Mouse (Mus musculus) forebrain, embryonic 12.5 days (tissue): ENCODE results near the gene Nbl1. TPM values are rescaled to one million over a fixed set of nuclear protein-coding genes. Genes with fewer than 3 reads are reported as not detected.

Source experiments
- ATAC-seq: fragments of 200-750 bp; cut with Nextera tagmentation; 2 replicates; pipeline ENCODE4 v1.8.0; 2017; ENCODE audit warnings: moderate TSS enrichment; ENCODE audit not compliant: low FRiP score
- H3K27ac ChIP-seq: fragments of 300-500 bp; sonication (generic); 2 replicates; pipeline ENCODE4 v1.5.1; 2016; ENCODE audit warnings: mild to moderate bottlenecking
- H3K27me3 ChIP-seq: fragments of 300-500 bp; sonication (generic); 2 replicates; pipeline ENCODE4 v1.6.1; 2016; ENCODE audit warnings: mild to moderate bottlenecking
- H3K36me3 ChIP-seq: fragments of 300-500 bp; sonication (generic); replicated peaks from 2 replicates; pipeline ENCODE4 v1.6.1; 2016; ENCODE audit warnings: mild to moderate bottlenecking
- H3K4me1 ChIP-seq: fragments of 300-500 bp; sonication (generic); 2 replicates; pipeline ENCODE4 v1.6.1; 2016
- H3K4me2 ChIP-seq: fragments of 300-500 bp; sonication (generic); 2 replicates; pipeline ENCODE4 v1.6.1; 2016; ENCODE audit warnings: mild to moderate bottlenecking, moderate library complexity
- H3K4me3 ChIP-seq: fragments of 300-500 bp; sonication (generic); replicated peaks from 2 replicates; pipeline ENCODE4 v1.5.1; 2016; ENCODE audit warnings: mild to moderate bottlenecking
- H3K9ac ChIP-seq: fragments of 300-500 bp; sonication (generic); 2 replicates; pipeline ENCODE4 v1.6.1; 2016; ENCODE audit warnings: mild to moderate bottlenecking
- H3K9me3 ChIP-seq: fragments of 300-500 bp; sonication (generic); 2 replicates; pipeline ENCODE4 v1.6.1; 2016
- WGBS: fragments of 180-500 bp; shearing (Covaris S2); methylation state at CpG from one replicate; pipeline ENCODE4 v1.1.7; 2016; 5-methylcytosine and 5-hydroxymethylcytosine counted together
- polyA plus RNA-seq: library from polyadenylated mRNA; unstranded; fragments of >200 nt; fragmentation: Nextera tagmentation; extraction: Ambion mirVana; gene quantifications from 2 replicates; pipeline ENCODE4 v1.2.1, GENCODE M21; 2016

The Nbl1 gene
- polyA plus RNA-seq, 1 experiment from 2014 or later, result 26.7 TPM

- no peak overlapping the region for H3K4me2 ChIP-seq
- no peak for ATAC-seq
- H3K9me3 ChIP-seq, result no peaks in the 10 kb centered on the region
- no peak overlapping the region for H3K4me3 ChIP-seq
- peaks cover 36% of the 10 kb centered on the region for H3K4me1 ChIP-seq
- H3K27ac ChIP-seq, result no peak overlapping the region
- no peaks in the 10 kb centered on the region for H3K27me3 ChIP-seq
- H3K36me3 ChIP-seq, result no peaks in the 10 kb centered on the region
- no peak overlapping the region for H3K9ac ChIP-seq
- WGBS, result 65% methylated on average over 4 of the region's 4 CpGs
Observed at GRCm38 (mm10) chr4:139034540-139034939, 58.3 kb downstream of the Nbl1 start.

- no peaks in the 10 kb centered on the region for H3K27me3 ChIP-seq
- no peaks in the 10 kb centered on the region for H3K36me3 ChIP-seq
- ATAC-seq, result no peak
- no peak overlapping the region for H3K9ac ChIP-seq
- H3K4me2 ChIP-seq, result no peak overlapping the region
- no peaks in the 10 kb centered on the region for H3K9me3 ChIP-seq
- no peak overlapping the region for H3K4me3 ChIP-seq
- H3K4me1 ChIP-seq, result peaks cover 30% of the 10 kb centered on the region
- 87% methylated on average over 8 of the region's 8 CpGs for WGBS
- H3K27ac ChIP-seq, result no peak overlapping the region
Observed at GRCm38 (mm10) chr4:139034010-139034367, 58.8 kb downstream of the Nbl1 start.

GRCm38 (mm10) chr4:139033263-139034009, 59.4 kb downstream of the Nbl1 start:
- ATAC-seq, result no peak
- no peaks in the 10 kb centered on the region for H3K36me3 ChIP-seq

GRCm38 (mm10) chr4:139032521-139032920, 60.3 kb downstream of the Nbl1 start:
- Histone ChIP-seq H3K9me3 (no peaks in the 10 kb centered on the region), H3K36me3 (no peaks in the 10 kb centered on the region), H3K4me2 (no peak overlapping the region), H3K27me3 (no peaks in the 10 kb centered on the region), H3K27ac (no peak overlapping the region), H3K9ac (no peak overlapping the region), H3K4me1 (peaks cover 16% of the 10 kb centered on the region), H3K4me3 (no peak overlapping the region)
- no peak for ATAC-seq
- 62% methylated on average over 12 of the region's 12 CpGs for WGBS

More at GRCm38 (mm10) chr4:139033263-139034009, 59.4 kb downstream of the Nbl1 start:
- Histone ChIP-seq H3K9me3 (no peaks in the 10 kb centered on the region), H3K9ac (no peak overlapping the region), H3K27me3 (no peaks in the 10 kb centered on the region), H3K27ac (no peak overlapping the region), H3K4me3 (no peak overlapping the region), H3K4me1 (peaks cover 25% of the 10 kb centered on the region), H3K4me2 (no peak overlapping the region)
- 86% methylated on average over 11 of the region's 11 CpGs for whole genome bisulfite sequencing

Other genes with a start within 250 kb of the Nbl1 start
- 0.23 and 0.24 TPM in 2 replicates for gene Pla2g5, start 229.5 kb downstream of the Nbl1 start, polyA plus RNA-seq
- gene Gm13030, start 219.0 kb downstream of the Nbl1 start, polyA plus RNA-seq, result not detected in 2 replicates
- not detected in 2 replicates for gene Pla2g2e, start 215.1 kb downstream of the Nbl1 start, polyA plus RNA-seq
- gene Otud3, start 179.0 kb downstream of the Nbl1 start, polyA plus RNA-seq, result 3.5 and 4.0 TPM in 2 replicates
- not detected in 2 replicates for gene Rnf186, start 125.9 kb downstream of the Nbl1 start, polyA plus RNA-seq
- gene Tmco4, start 120.1 kb downstream of the Nbl1 start, polyA plus RNA-seq, result 0.88 and 0.96 TPM in 2 replicates
- 0.18 TPM in 1 of 2 replicates, not detected in the other for gene Htr6, start 17.4 kb downstream of the Nbl1 start, polyA plus RNA-seq
- gene Minos1, start 38.1 kb upstream of the Nbl1 start, polyA plus RNA-seq, result 416 and 438 TPM in 2 replicates
- gene Capzb, start 99.9 kb upstream of the Nbl1 start, polyA plus RNA-seq, result 307 and 312 TPM in 2 replicates
- gene Pqlc2, start 217.7 kb upstream of the Nbl1 start, polyA plus RNA-seq, result 11.6 and 12.5 TPM in 2 replicates
- gene Akr7a5, start 217.8 kb upstream of the Nbl1 start, polyA plus RNA-seq, result 70.7 and 78.1 TPM in 2 replicates